Mouse (Mus musculus) stomach, postnatal 0 days (tissue): ENCODE measurements around the gene Zfp629. TPM values are rescaled to one million over a fixed set of nuclear protein-coding genes. Genes with fewer than 3 reads are reported as not detected.

Experiments used
- ATAC-seq: fragments of 200-750 bp; cut with Nextera tagmentation; 2 replicates; pipeline ENCODE4 v1.8.0; 2017; ENCODE audit not compliant: low FRiP score, low TSS enrichment
- DNase-seq: peaks from one replicate; pipeline ENCODE4 v3.0.0-alpha.2; 2016; ENCODE audit warnings: low spot score
- H3K27ac ChIP-seq: fragments of 300-500 bp; sonication (generic); replicated peaks from 2 replicates; pipeline ENCODE4 v1.5.1; 2014; ENCODE audit warnings: mild to moderate bottlenecking, control low read depth
- H3K27me3 ChIP-seq: fragments of 300-500 bp; sonication (generic); 2 replicates; pipeline ENCODE4 v1.6.1; 2014; ENCODE audit warnings: low read length; ENCODE audit not compliant: control insufficient read depth, insufficient read depth
- H3K36me3 ChIP-seq: fragments of 300-500 bp; sonication (generic); 2 replicates; pipeline ENCODE4 v1.6.1; 2014; ENCODE audit warnings: low read length, mixed read lengths; ENCODE audit not compliant: control insufficient read depth, insufficient read depth
- H3K4me1 ChIP-seq: fragments of 300-500 bp; sonication (generic); replicated peaks from 2 replicates; pipeline ENCODE4 v1.6.1; 2014; ENCODE audit warnings: antibody characterized with exemption; ENCODE audit not compliant: control insufficient read depth, insufficient read depth
- H3K4me2 ChIP-seq: fragments of 300-500 bp; sonication (generic); replicated peaks from 2 replicates; pipeline ENCODE4 v1.6.1; 2014; ENCODE audit warnings: low read depth, mild to moderate bottlenecking, control low read depth, moderate library complexity
- H3K4me3 ChIP-seq: fragments of 300-500 bp; sonication (generic); 2 replicates; pipeline ENCODE4 v1.5.1; 2014; ENCODE audit warnings: low read depth, low read length, control low read depth
- H3K9ac ChIP-seq: fragments of 300-500 bp; sonication (generic); 2 replicates; pipeline ENCODE4 v1.6.1; 2014; ENCODE audit warnings: mild to moderate bottlenecking, low read length, control low read depth, mixed read lengths
- H3K9me3 ChIP-seq: fragments of 300-500 bp; sonication (generic); 2 replicates; pipeline ENCODE4 v1.6.1; 2016; ENCODE audit warnings: low read length; ENCODE audit not compliant: control insufficient read depth
- CTCF ChIP-seq: IDR thresholded peaks from 2 replicates; pipeline ENCODE4 v1.5.1; 2016; ENCODE audit warnings: antibody characterized with exemption, low read depth, mild to moderate bottlenecking, moderate library complexity
- EP300 ChIP-seq: optimal IDR thresholded peaks from 2 replicates; pipeline ENCODE3; 2016; ENCODE audit warnings: antibody characterized with exemption
- WGBS: fragments of 180-500 bp; shearing (Covaris S2); extraction: QIAGEN DNeasy Blood & Tissue Kit; methylation state at CpG from one replicate; pipeline ENCODE4 v1.1.7; 2014; 5-methylcytosine and 5-hydroxymethylcytosine counted together
- polyA plus RNA-seq: library from polyadenylated mRNA; unstranded; fragments of >200 nt; fragmentation: Nextera tagmentation; extraction: Ambion mirVana; gene quantifications from 2 replicates; pipeline ENCODE4 v1.2.1, GENCODE M21; 2015

Zfp629 gene
- 3.6 and 3.7 TPM in 2 replicates for polyA plus RNA-seq

DNA sequence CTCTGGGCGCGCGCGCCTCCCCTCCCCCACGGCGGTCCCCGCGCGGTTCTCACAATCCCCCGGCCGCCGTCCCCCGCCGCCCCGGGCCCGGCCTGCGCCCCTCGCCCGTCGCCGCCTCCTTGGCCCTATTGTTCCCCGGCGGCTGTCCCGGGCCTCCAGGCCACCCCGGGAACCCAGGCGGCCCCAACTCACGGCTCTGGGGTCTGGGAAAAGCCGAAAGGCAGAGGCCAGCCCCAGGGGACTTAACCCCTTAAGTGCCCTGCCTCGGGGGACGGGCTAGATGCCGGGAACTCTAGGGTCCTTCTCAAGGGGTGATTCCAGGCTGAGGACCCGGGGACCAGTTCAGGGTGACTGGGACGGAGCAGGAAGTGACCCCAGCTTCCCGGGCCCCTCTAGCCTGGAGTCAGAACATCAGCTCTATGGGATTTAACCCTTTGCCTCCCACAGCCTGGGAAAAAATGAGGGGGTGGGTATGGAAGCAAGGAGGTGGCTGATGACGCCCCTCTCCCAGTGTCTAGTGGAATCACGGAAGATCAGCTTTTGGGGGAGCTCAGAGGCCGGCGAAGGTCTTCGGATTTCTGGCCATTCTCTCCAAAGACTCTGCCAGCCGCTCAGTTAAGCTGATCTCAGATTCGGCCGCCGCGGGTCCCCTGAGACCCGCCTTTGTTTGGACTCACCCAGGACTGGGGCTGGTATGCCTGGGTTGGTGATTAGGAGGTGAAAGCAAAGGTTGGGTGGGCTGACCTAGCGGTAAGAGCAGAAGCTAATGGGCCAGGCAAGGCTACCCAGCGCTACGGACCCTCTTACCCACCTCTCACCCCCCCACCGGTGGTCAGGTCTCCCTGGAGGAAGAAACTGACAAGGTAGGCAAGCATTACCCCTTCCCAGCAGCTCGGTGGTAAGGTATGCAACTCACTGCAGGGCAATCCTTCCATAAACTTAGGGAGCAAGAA, at the start of gene Zfp629:
Gene Zfp629 (minus strand): TSS at position 907 of the 953 bp plus-strand sequence.
- Histone ChIP-seq H3K27me3 (no peaks in the 10 kb centered on the region), H3K4me2 (peak within 1 kb of the TSS; percentile 87), H3K9ac (peak within 1 kb of the TSS; percentile 95), H3K4me1 (no peaks in the 10 kb centered on the region), H3K4me3 (peak within 1 kb of the TSS; percentile 95), H3K9me3 (no peaks in the 10 kb centered on the region), H3K27ac (peak within 1 kb of the TSS; percentile 83), H3K36me3 (peaks cover 17% of the 10 kb centered on the region)
- WGBS, result 2% methylated on average over 37 of the region's 50 CpGs
- ATAC-seq, result peak; percentile 89
- TF ChIP-seq EP300, result peak; percentile 46
- no peak for TF ChIP-seq CTCF
- DNase-seq, result peak; percentile 80

DNA sequence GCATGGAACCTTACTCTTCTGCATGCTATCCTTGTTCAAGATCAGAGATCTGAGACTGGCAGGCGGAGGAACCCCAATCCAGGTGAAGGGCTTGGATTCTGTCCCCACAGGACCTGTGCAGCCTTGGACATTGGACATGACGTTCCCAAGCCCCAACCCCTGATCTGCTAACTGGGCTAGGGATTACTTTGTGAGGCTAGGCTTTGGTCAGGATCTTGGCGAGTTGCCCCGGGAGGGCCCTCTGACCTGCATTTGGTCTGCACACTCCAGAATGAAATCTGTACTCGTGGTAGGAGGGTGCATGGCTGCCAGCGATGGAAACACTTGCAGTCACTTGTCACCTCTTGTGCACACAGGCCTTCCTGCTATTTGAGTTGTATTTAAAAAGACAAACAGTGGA, 47.3 kb upstream of the Zfp629 start:
- DNase-seq (no peak), ATAC-seq (no peak)
- 77% methylated on average over 6 of the region's 6 CpGs for WGBS
- H3K36me3 ChIP-seq, result no peaks in the 10 kb centered on the region
- no peak overlapping the region for H3K4me3 ChIP-seq
- H3K4me1 ChIP-seq, result no peaks in the 10 kb centered on the region
- no peaks in the 10 kb centered on the region for H3K27me3 ChIP-seq
- no peak overlapping the region for H3K4me2 ChIP-seq
- TF ChIP-seq EP300 (no peak), CTCF (no peak)
- H3K27ac ChIP-seq, result no peak overlapping the region
- no peaks in the 10 kb centered on the region for H3K9me3 ChIP-seq
- H3K9ac ChIP-seq, result no peak overlapping the region

DNA sequence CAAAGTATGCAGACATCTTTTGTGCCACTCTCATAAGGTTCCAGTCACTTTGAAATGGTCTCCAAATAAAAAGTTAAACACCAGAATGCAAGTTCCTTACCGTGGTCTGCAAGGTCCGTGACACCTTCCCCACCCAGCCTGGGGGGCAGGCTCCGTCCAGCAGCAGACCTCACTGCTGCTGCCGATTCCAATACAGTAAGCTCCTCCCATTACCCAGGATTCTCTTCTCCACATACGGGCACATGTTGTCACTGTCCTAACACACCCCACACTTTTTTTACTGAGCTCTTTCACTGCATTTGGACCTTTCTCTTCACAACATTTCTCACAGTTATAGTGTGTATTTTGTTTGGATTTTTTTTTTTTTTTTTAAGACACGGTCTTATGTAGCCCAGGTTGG, 46.2 kb upstream of the Zfp629 start:
- no peak overlapping the region for H3K27ac ChIP-seq
- no peak for TF ChIP-seq EP300
- no peak for TF ChIP-seq CTCF

DNA sequence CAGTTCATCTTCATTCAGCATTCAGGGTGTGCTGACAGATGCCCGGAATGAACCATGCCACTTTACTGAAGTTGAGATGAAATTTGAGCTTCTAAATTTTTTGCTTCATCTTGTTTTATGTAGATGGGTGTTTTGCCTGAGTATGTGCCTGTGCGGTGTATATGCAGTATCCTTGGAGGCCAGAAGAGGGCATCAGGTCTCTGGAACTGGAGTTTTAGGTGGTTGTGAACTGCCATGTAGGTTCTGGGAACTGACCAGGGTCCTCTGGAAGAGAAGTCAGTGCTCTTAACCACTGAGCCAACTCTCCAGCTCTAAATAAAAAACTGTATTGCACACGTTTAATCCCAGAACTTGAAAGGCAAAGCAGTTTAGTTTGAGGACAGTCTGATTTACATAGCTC, 45.3 kb upstream of the Zfp629 start:
- H3K27ac ChIP-seq, result no peak overlapping the region
- no peaks in the 10 kb centered on the region for H3K9me3 ChIP-seq
- no peak overlapping the region for H3K9ac ChIP-seq
- H3K4me2 ChIP-seq, result no peak overlapping the region
- TF ChIP-seq EP300, result no peak
- peak; percentile 34; the same call in 1 of the 2 replicates for TF ChIP-seq CTCF
- no peaks in the 10 kb centered on the region for H3K4me1 ChIP-seq
- DNase-seq (no peak), ATAC-seq (no peak)
- WGBS, result 92% methylated on average over 3 of the region's 3 CpGs
- no peak overlapping the region for H3K4me3 ChIP-seq
- no peaks in the 10 kb centered on the region for H3K36me3 ChIP-seq
- H3K27me3 ChIP-seq, result no peaks in the 10 kb centered on the region

More for the DNA sequence above, 46.2 kb upstream of the Zfp629 start:
- no peaks in the 10 kb centered on the region for H3K27me3 ChIP-seq
- H3K4me3 ChIP-seq, result no peak overlapping the region
- DNase-seq (no peak), ATAC-seq (peak; percentile 7; the same call in 1 of the 2 replicates)
- H3K4me1 ChIP-seq, result no peaks in the 10 kb centered on the region
- H3K4me2 ChIP-seq, result no peak overlapping the region
- H3K9me3 ChIP-seq, result no peaks in the 10 kb centered on the region
- WGBS, result 68% methylated on average over 6 of the region's 6 CpGs
- no peak overlapping the region for H3K9ac ChIP-seq
- H3K36me3 ChIP-seq, result no peaks in the 10 kb centered on the region

DNA sequence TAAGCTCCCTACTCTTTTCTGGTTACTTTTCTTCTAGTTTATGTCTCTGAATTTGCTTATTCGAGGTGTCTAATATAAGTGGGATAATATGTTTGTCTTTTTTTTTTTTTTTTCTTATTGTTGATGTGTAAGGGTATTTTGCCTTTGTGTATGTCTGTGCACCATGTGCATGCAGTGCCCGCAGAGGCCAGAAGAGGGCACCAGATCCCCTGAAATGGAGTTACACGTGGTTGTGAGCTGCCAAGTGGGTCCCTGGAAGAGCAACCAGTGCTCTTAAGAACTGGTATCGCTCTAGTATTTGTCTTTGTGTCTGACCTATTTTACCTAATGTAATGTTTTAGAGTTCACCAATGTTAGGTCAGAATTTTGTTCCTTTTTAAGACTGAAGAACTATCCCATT, 41.3 kb upstream of the Zfp629 start:
- H3K27ac ChIP-seq, result no peak overlapping the region
- DNase-seq, result peak; percentile 76
- 29% methylated on average over 4 of the region's 4 CpGs for WGBS

DNA sequence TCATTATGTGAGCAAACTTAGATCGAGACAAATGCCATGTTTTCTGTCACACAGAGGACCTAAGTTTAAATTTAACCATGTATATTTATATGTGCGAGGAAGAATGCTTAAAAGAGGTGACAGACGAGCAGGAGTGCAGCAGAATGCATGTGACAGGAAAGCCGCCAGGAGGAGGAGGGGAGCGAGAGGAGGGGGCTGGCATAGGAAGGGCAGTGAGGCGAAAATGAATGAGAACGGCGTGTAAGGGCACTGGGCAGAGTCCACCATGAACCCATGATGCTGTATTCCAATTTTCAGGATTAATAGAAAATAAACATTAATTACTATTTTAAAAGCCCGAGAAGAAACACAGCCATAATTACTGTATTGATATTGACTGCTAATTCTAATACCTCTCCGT, 38.7 kb upstream of the Zfp629 start:
- Histone ChIP-seq H3K9ac (no peak overlapping the region), H3K4me1 (no peaks in the 10 kb centered on the region)

More for the DNA sequence above, 41.3 kb upstream of the Zfp629 start:
- no peak for TF ChIP-seq EP300
- TF ChIP-seq CTCF, result peak; percentile 80
- H3K4me1 ChIP-seq, result no peaks in the 10 kb centered on the region
- no peak overlapping the region for H3K4me3 ChIP-seq
- H3K4me2 ChIP-seq, result no peak overlapping the region
- H3K27me3 ChIP-seq, result no peaks in the 10 kb centered on the region
- H3K9me3 ChIP-seq, result no peaks in the 10 kb centered on the region
- no peak for ATAC-seq
- H3K36me3 ChIP-seq, result no peaks in the 10 kb centered on the region
- H3K9ac ChIP-seq, result no peak overlapping the region

More for the DNA sequence above, 38.7 kb upstream of the Zfp629 start:
- DNase-seq (no peak), ATAC-seq (no peak)
- Histone ChIP-seq H3K27me3 (no peaks in the 10 kb centered on the region), H3K4me2 (no peak overlapping the region), H3K36me3 (no peaks in the 10 kb centered on the region), H3K27ac (no peak overlapping the region), H3K9me3 (no peaks in the 10 kb centered on the region), H3K4me3 (no peak overlapping the region)
- whole genome bisulfite sequencing, result 73% methylated on average over 10 of the region's 10 CpGs
- no peak for TF ChIP-seq EP300
- TF ChIP-seq CTCF, result no peak
